Mouse (Mus musculus) stomach, embryonic 16.5 days (tissue): ENCODE results near the gene Selenok. TPM values are rescaled to one million over a fixed set of nuclear protein-coding genes. Genes with fewer than 3 reads are reported as not detected.
A peak's percentile ranks its signal among the peaks of the same experiment; 100 is the strongest.

ENCODE experiments used
- ATAC-seq: fragments of 200-750 bp; cut with Nextera tagmentation; 2 replicates; pipeline ENCODE4 v1.8.0; 2017; ENCODE audit warnings: moderate number of reproducible peaks, moderate TSS enrichment; ENCODE audit not compliant: insufficient read depth, low FRiP score
- H3K27ac ChIP-seq: fragments of 300-500 bp; sonication (generic); 2 replicates; pipeline ENCODE4 v1.5.1; 2014; ENCODE audit warnings: low read length
- H3K27me3 ChIP-seq: fragments of 300-500 bp; sonication (generic); 2 replicates; pipeline ENCODE4 v1.6.1; 2014; ENCODE audit warnings: low read length, control low read depth, mixed read lengths; ENCODE audit not compliant: control insufficient read depth, insufficient read depth
- H3K36me3 ChIP-seq: fragments of 300-500 bp; sonication (generic); 2 replicates; pipeline ENCODE4 v1.6.1; 2014; ENCODE audit warnings: low read length; ENCODE audit not compliant: control insufficient read depth, insufficient read depth
- H3K4me1 ChIP-seq: fragments of 300-500 bp; sonication (generic); 2 replicates; pipeline ENCODE4 v1.6.1; 2014; ENCODE audit warnings: low read length, control low read depth, mixed read lengths; ENCODE audit not compliant: control insufficient read depth, insufficient read depth
- H3K4me2 ChIP-seq: fragments of 300-500 bp; sonication (generic); 2 replicates; pipeline ENCODE4 v1.6.1; 2014; ENCODE audit warnings: low read depth, low read length, mixed read lengths
- H3K4me3 ChIP-seq: fragments of 300-500 bp; sonication (generic); replicated peaks from 2 replicates; pipeline ENCODE4 v1.5.1; 2014; ENCODE audit warnings: mild to moderate bottlenecking, low read length
- H3K9ac ChIP-seq: fragments of 300-500 bp; sonication (generic); 2 replicates; pipeline ENCODE4 v1.6.1; 2014; ENCODE audit warnings: low read length
- H3K9me3 ChIP-seq: fragments of 300-500 bp; sonication (generic); replicated peaks from 2 replicates; pipeline ENCODE4 v1.6.1; 2016; ENCODE audit warnings: low read length, control low read depth; ENCODE audit not compliant: control insufficient read depth
- WGBS: fragments of 180-500 bp; shearing (Covaris S2); extraction: QIAGEN DNeasy Blood & Tissue Kit; methylation state at CpG from one replicate; pipeline ENCODE4 v1.1.7; 2014; 5-methylcytosine and 5-hydroxymethylcytosine counted together
- polyA plus RNA-seq: library from polyadenylated mRNA; unstranded; fragments of >200 nt; fragmentation: Nextera tagmentation; extraction: Ambion mirVana; gene quantifications from 2 replicates; pipeline ENCODE4 v1.2.1, GENCODE M21; 2015

Gene Selenok
- polyA plus RNA-seq, 1 experiment from 2014 or later = 292 TPM

GRCm38 (mm10) chr14:29987276-29987675, 19.2 kb downstream of the Selenok start:
- peaks cover 62% of the 10 kb centered on the region for H3K36me3 ChIP-seq

GRCm38 (mm10) chr14:29987739-29988138, 19.6 kb downstream of the Selenok start:
- 91% methylated on average over 9 of the region's 9 CpGs for WGBS
- H3K4me3 ChIP-seq = no peak overlapping the region
- no peaks in the 10 kb centered on the region for H3K4me1 ChIP-seq
- no peaks in the 10 kb centered on the region for H3K27me3 ChIP-seq
- no peak overlapping the region for H3K27ac ChIP-seq
- no peak for ATAC-seq
- no peaks in the 10 kb centered on the region for H3K9me3 ChIP-seq
- H3K4me2 ChIP-seq = no peak overlapping the region
- H3K36me3 ChIP-seq = peaks cover 58% of the 10 kb centered on the region
- H3K9ac ChIP-seq = no peak overlapping the region

More at GRCm38 (mm10) chr14:29987276-29987675, 19.2 kb downstream of the Selenok start:
- ATAC-seq = no peak
- Histone ChIP-seq H3K9ac (no peak overlapping the region), H3K9me3 (no peaks in the 10 kb centered on the region), H3K4me1 (no peaks in the 10 kb centered on the region), H3K4me3 (no peak overlapping the region), H3K4me2 (no peak overlapping the region), H3K27me3 (no peaks in the 10 kb centered on the region), H3K27ac (no peak overlapping the region)
- WGBS = 94% methylated on average over 6 of the region's 6 CpGs

GRCm38 (mm10) chr14:29988337-29988736, 20.2 kb downstream of the Selenok start:
- Histone ChIP-seq H3K9me3 (no peaks in the 10 kb centered on the region), H3K4me1 (no peaks in the 10 kb centered on the region), H3K27me3 (no peaks in the 10 kb centered on the region), H3K4me2 (no peak overlapping the region), H3K36me3 (peaks cover 59% of the 10 kb centered on the region), H3K4me3 (no peak overlapping the region), H3K9ac (no peak overlapping the region), H3K27ac (no peak overlapping the region)
- no peak for ATAC-seq
- WGBS = 95% methylated on average over 4 of the region's 4 CpGs

GRCm38 (mm10) chr14:29994976-29995375, 26.9 kb downstream of the Selenok start:
- WGBS = 90% methylated on average over 4 of the region's 4 CpGs
- Histone ChIP-seq H3K27ac (no peak overlapping the region), H3K4me1 (0 out of 2 replicates have a peak, but pooled peaks cover 4% of the 10 kb centered on the region), H3K4me3 (no peak overlapping the region), H3K27me3 (no peaks in the 10 kb centered on the region), H3K36me3 (peaks cover 36% of the 10 kb centered on the region), H3K9ac (no peak overlapping the region), H3K4me2 (no peak overlapping the region), H3K9me3 (no peaks in the 10 kb centered on the region)
- ATAC-seq = no peak

GRCm38 (mm10) chr14:29996000-29996751, 28.1 kb downstream of the Selenok start:
- H3K27me3 ChIP-seq = no peaks in the 10 kb centered on the region
- H3K36me3 ChIP-seq = peaks cover 33% of the 10 kb centered on the region
- ATAC-seq = peak; percentile 63
- no peaks in the 10 kb centered on the region for H3K9me3 ChIP-seq
- no peak overlapping the region for H3K9ac ChIP-seq
- 0 out of 2 replicates have a peak overlapping the region, but pooled peaks have one; percentile 23 for H3K27ac ChIP-seq
- no peak overlapping the region for H3K4me3 ChIP-seq
- 0 out of 2 replicates have a peak, but pooled peaks cover 4% of the 10 kb centered on the region for H3K4me1 ChIP-seq
- H3K4me2 ChIP-seq = no peak overlapping the region
- WGBS = 84% methylated on average over 11 of the region's 11 CpGs

GRCm38 (mm10) chr14:29997345-29997744, 29.2 kb downstream of the Selenok start:
- H3K4me3 ChIP-seq = no peak overlapping the region
- no peaks in the 10 kb centered on the region for H3K27me3 ChIP-seq
- H3K27ac ChIP-seq = no peak overlapping the region
- H3K4me2 ChIP-seq = no peak overlapping the region
- peaks cover 25% of the 10 kb centered on the region for H3K36me3 ChIP-seq
- no peak for ATAC-seq
- H3K4me1 ChIP-seq = 0 out of 2 replicates have a peak, but pooled peaks cover 4% of the 10 kb centered on the region
- no peaks in the 10 kb centered on the region for H3K9me3 ChIP-seq
- no peak overlapping the region for H3K9ac ChIP-seq

GRCm38 (mm10) chr14:29998747-29999474, 30.8 kb downstream of the Selenok start:
- Histone ChIP-seq H3K9ac (no peak overlapping the region), H3K27ac (no peak overlapping the region), H3K4me2 (no peak overlapping the region), H3K27me3 (no peaks in the 10 kb centered on the region; the same call in 1 of the 2 replicates), H3K9me3 (no peaks in the 10 kb centered on the region), H3K36me3 (peaks cover 13% of the 10 kb centered on the region), H3K4me3 (no peak overlapping the region), H3K4me1 (0 out of 2 replicates have a peak, but pooled peaks cover 4% of the 10 kb centered on the region)
- ATAC-seq = no peak
- WGBS = 75% methylated on average over 13 of the region's 13 CpGs

- Histone ChIP-seq H3K27ac (no peak overlapping the region), H3K4me1 (0 out of 2 replicates have a peak, but pooled peaks cover 4% of the 10 kb centered on the region), H3K27me3 (no peaks in the 10 kb centered on the region; the same call in 1 of the 2 replicates), H3K4me3 (no peak overlapping the region), H3K9me3 (no peaks in the 10 kb centered on the region), H3K9ac (no peak overlapping the region), H3K4me2 (no peak overlapping the region), H3K36me3 (peaks cover 9% of the 10 kb centered on the region; the same call in 1 of the 2 replicates)
- WGBS = 79% methylated on average over 3 of the region's 3 CpGs
- no peak for ATAC-seq
Measured at GRCm38 (mm10) chr14:29999475-29999811, 31.3 kb downstream of the Selenok start.
